Mouse (Mus musculus) C2C12 (cell line): ENCODE results near the gene Tedc2.

Experiments
- CTCF ChIP-seq: IDR thresholded peaks from one replicate; pipeline ENCODE4 v1.5.1; 2011; ENCODE audit not compliant: control insufficient read depth, insufficient read depth, insufficient read length
- FOSL1 ChIP-seq: IDR thresholded peaks from one replicate; pipeline ENCODE4 v1.8.0; 2011; ENCODE audit warnings: mild to moderate bottlenecking, low read length; ENCODE audit not compliant: poor library complexity, insufficient read depth, severe bottlenecking
- MYOD1 ChIP-seq: IDR thresholded peaks from one replicate; pipeline ENCODE4 v1.6.1; 2011; ENCODE audit warnings: low read depth; ENCODE audit not compliant: control insufficient read depth, insufficient read length
- USF1 ChIP-seq: IDR thresholded peaks from one replicate; pipeline ENCODE4 v1.6.1; 2011; ENCODE audit warnings: low read depth, mild to moderate bottlenecking, control low read depth, moderate library complexity

DNA sequence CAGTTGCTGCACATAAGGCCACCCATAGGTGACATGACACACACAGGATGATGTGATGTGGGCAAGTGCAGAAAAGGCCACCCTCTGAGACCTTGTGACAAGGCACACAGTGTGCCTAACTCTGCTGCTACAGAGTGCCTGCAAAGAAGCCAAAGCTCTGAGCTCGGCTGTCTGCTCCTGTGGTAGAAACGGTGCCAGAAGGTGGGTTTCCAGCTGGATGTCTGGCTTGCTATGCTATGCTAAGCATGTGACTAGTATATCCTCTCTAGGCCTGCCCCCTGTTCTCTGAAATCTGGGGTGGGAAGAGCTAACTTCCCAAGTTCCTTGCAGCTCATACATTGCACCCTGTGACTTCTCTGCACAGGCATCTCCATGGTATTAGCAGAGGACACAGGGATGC lies 44.1 kb upstream of the Tedc2 start:
- no peak for TF ChIP-seq CTCF
- no peak for TF ChIP-seq USF1
- no peak for TF ChIP-seq MYOD1
- TF ChIP-seq FOSL1 = no peak
